Mouse (Mus musculus) mouse embryonic stem cell (cell line): ENCODE data around the gene Emg1.

Experiments used
- in situ Hi-C, 2 experiments: fragments of 300-500 bp; cut with MboI; formaldehyde crosslinking; loops; 1 replicate in 1 of 2; 3 replicates in 1 of 2; pipeline ENCODE4 v1.14.3; 2019 to 2020; ENCODE audit warnings: low sequenced_read_pairs in 2 of 2, low pct_unique_long_range_greater_than_20kb in 1 of 2, mixed read lengths in 1 of 2; ENCODE audit not compliant: unreplicated experiment in 1 of 2

Emg1 gene

GRCm38 (mm10) chr6:124663424-124663795, 48.6 kb downstream of the Emg1 start:
- in situ Hi-C loops, result no loop called here

GRCm38 (mm10) chr6:124662477-124663423, 49.2 kb downstream of the Emg1 start, which contains the start of gene Lpcat3:
Lpcat3 (plus strand) TSS chr6:124663027.
- in situ Hi-C loops, result no loop called here

- in situ Hi-C loops, result no loop called here
Measured at GRCm38 (mm10) chr6:124661995-124662394, 50.0 kb downstream of the Emg1 start.

GRCm38 (mm10) chr6:124661156-124661806, 50.7 kb downstream of the Emg1 start:
- in situ Hi-C loops, result no loop called here

- in situ Hi-C loops, result loop anchor here (10.0 kb wide), 1 partner anchor 107 kb away; the partner anchor contains the start of gene Eno2 (in 2 of the 2)
Measured at GRCm38 (mm10) chr6:124658067-124658466, 53.9 kb downstream of the Emg1 start.

- in situ Hi-C loops, result loop anchor here (10.0 kb wide), 1 partner anchor 109 kb away; the partner anchor contains the start of gene Eno2 (in 2 of the 2)
Measured at GRCm38 (mm10) chr6:124655893-124656292, 56.1 kb downstream of the Emg1 start.
